Mouse (Mus musculus) embryo, embryonic 11.5 days (tissue): ENCODE measurements around the gene Cers6.

ENCODE experiments used
- DNase-seq: peaks from one replicate; pipeline ENCODE4 v3.0.0-alpha.2; 2012; ENCODE audit warnings: low read depth, low spot score

Gene Cers6

GRCm38 (mm10) chr2:69061313-69061712 is 200.1 kb downstream of the Cers6 start:
- DNase-seq, result no peak

GRCm38 (mm10) chr2:69061910-69062689 is 200.9 kb downstream of the Cers6 start:
- DNase-seq, result no peak

GRCm38 (mm10) chr2:69064759-69065158 is 203.5 kb downstream of the Cers6 start:
- no peak for DNase-seq

- DNase-seq, result no peak
Measured at GRCm38 (mm10) chr2:69071440-69072235, 210.4 kb downstream of the Cers6 start.

GRCm38 (mm10) chr2:69077189-69077588 is 215.9 kb downstream of the Cers6 start:
- no peak for DNase-seq

GRCm38 (mm10) chr2:69080760-69081159 is 219.5 kb downstream of the Cers6 start:
- no peak for DNase-seq

- no peak for DNase-seq
Measured at GRCm38 (mm10) chr2:69082499-69083197, 221.4 kb downstream of the Cers6 start.

GRCm38 (mm10) chr2:69083198-69083509 is 221.9 kb downstream of the Cers6 start:
- DNase-seq, result no peak

- peak; percentile 13 for DNase-seq
Measured at GRCm38 (mm10) chr2:69084416-69084815, 223.2 kb downstream of the Cers6 start.

GRCm38 (mm10) chr2:69086505-69087260 is 225.4 kb downstream of the Cers6 start:
- DNase-seq, result no peak

- DNase-seq, result no peak
Measured at GRCm38 (mm10) chr2:69095836-69096235, 234.6 kb downstream of the Cers6 start.

GRCm38 (mm10) chr2:69096821-69097220 is 235.6 kb downstream of the Cers6 start:
- DNase-seq, result no peak

- no peak for DNase-seq
Measured at GRCm38 (mm10) chr2:69097526-69097925, 236.3 kb downstream of the Cers6 start.

- DNase-seq, result no peak
Measured at GRCm38 (mm10) chr2:69098701-69099100, 237.5 kb downstream of the Cers6 start.

GRCm38 (mm10) chr2:69099147-69099546 is 237.9 kb downstream of the Cers6 start:
- no peak for DNase-seq

GRCm38 (mm10) chr2:69100706-69101105 is 239.5 kb downstream of the Cers6 start:
- no peak for DNase-seq

- DNase-seq, result no peak
Measured at GRCm38 (mm10) chr2:69103526-69103925, 242.3 kb downstream of the Cers6 start.

- no peak for DNase-seq
Measured at GRCm38 (mm10) chr2:69104511-69105145, 243.4 kb downstream of the Cers6 start.

- DNase-seq, result no peak
Measured at GRCm38 (mm10) chr2:69109246-69109645, 248.0 kb downstream of the Cers6 start.

- no peak for DNase-seq
Measured at GRCm38 (mm10) chr2:69109710-69110109, 248.5 kb downstream of the Cers6 start.

- DNase-seq, result no peak
Measured at GRCm38 (mm10) chr2:69112609-69113008, 251.4 kb downstream of the Cers6 start.
